Mouse (Mus musculus) spleen, embryonic (tissue): ENCODE measurements around the gene Fam161b.
"Not testable (repeated sequence)": the region's sequence is repeated elsewhere in the genome, so short reads cannot be mapped to it uniquely, and the experiment has no call there.

ENCODE experiments used
- CTCF ChIA-PET: fragments of 350-600 bp; sonication (Branson Sonifier 250); formaldehyde crosslinking; loops from one replicate; lab custom pipeline; 2022; lab: Charles Lee

The Fam161b gene

DNA sequence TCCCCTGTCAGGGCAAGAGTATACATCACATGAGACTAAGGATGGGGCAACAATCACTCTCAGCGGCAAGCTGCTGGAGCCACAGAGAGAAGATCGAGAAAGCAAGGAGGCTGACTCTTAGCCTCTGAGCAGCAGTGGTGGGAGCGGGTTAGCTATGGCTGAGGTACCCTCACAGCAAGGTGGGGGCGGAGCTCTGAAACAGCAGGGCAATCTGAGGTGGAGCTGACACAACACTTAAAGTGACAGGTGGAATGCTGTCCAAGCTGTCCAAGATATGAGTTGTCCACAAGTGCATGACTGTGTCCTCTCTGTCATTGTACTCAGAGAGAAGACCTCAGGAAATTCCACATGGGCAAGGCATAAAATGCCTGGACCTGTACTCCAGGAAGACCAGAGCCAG, 20.7 kb upstream of the Fam161b start:
- CTCF ChIA-PET = no interaction called here

DNA sequence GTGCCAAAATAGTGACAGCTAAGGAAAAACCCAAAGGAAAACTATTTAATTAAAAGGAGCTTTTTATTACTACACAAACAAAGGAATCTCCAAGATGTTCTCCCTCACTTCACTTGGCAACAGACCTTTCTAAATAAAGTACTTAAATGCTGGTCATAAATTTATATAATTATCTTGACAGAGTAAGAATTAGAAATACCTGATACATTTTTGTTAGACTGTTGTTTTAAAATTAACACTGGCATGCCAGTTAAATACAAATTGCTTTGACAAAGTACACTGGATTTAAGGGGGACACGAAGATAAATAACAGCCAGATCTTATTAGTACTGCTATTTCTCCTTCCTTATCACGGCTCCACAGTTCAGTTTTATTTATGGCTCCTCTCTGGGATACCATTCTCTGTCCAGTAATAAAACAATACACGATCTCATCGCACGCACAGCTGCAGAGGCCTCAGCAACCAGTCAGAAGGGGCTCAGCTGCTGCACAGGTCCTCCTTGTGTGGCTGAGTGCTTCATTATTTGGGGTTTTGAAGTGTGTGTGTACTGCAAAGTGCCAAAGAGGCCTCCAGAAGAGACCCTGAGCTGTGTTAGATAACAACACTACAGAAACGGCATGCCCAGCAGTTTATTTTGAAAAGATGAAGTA, 12.3 kb upstream of the Fam161b start:
- CTCF ChIA-PET = interaction anchor here (0.6 kb wide), 2 partner anchors 195 to 757 kb away, joined by 3 to 4 read pairs; no protein-coding TSS in a partner anchor

DNA sequence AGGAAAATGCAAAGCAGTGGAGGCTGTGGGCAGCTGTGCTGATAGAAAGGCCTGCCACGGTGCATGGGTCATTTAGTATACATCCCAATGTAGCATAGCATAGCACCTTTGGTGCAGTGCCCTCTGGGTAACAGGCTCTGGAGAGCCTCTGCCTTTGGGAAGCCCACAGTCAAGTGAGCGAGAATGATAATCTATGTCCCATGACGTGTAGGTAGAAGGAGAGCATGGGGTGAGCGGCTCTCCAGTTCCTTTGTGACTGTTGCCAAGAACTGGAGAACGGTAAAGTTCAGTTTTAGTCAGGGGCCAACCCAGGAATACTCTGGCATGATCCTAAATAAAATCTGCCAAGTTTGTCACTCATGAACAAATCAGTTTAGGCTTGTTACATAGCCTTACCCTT, 10.0 kb upstream of the Fam161b start:
- CTCF ChIA-PET = no interaction called here

DNA sequence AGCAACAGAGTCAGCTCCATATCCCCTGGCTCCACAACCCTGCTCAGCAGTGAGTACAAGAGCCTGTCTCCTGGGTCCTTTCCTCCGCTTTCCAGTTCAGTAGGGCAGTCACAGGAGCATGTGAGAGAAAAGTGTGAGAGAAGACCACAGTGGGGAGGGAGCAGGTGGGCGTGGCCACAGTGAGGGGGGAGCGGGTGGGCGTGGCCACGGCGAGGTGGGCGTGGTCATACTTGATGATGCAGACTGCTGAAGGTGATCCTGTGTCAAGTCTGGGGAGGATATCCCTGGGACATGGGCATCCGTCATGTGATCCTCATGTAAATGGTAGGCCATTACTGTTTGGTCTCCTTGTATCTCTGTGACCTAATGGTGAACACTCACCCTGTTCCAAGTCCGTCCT, 5.3 kb upstream of the Fam161b start:
- CTCF ChIA-PET = no interaction called here

DNA sequence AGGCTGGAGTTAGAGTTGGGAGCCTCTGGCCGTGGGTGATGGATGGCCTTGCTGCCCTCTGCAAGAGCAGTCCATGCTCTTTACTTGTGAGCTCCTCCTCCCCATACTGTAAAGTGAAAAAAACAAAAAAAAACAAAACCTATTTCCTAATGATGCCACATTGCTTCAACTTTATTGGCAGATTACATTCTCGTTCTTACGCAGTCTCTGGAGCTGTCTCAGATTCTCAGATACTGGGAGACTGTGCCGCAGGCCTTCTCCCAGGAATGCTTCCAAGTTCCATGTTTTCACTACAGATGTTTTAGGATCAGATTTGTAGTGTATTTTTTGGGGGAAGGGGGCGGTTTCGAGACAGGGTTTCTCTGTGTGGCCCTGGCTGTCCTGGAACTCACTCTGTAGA, 3.5 kb upstream of the Fam161b start:
- CTCF ChIA-PET = no interaction called here

DNA sequence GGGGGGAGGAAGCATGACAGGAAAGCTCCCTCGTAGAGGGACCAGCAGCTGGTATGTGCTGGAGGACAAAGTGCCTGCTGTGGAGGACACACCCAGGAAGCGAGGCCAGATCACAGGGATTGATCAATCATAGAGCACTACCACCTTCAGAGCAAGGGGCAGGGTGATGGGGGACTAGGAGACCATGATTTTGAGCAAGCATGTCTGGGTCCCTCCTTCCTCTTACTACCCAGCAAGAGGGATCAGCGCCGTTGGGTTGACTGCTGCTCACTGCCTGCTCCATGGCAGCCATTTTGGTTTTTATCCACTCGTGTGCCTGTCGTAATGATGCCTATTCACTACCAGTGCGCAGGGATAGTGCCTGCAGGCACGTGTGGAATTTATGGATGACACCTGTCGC, 2.7 kb upstream of the Fam161b start:
- CTCF ChIA-PET = no interaction called here

DNA sequence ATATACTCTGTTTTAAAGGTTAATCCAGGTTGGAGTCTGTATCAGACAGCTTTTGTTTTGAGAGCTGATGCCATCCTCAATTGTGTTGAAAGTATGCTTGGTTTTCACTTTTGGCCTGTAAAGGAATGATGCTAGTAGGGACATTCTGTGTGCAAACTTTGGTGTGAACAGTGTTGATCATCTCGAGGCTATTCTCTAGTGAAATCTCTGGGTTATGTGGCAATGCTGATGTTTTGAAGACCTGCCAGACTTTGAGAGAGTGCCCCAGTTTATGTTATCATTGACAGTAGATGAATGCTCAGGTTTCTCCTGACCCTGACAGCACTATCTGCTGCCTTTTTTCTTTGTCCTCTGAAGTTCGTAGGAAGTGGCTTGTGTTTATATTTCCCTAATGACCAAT, 1.2 kb upstream of the Fam161b start:
- CTCF ChIA-PET = interaction anchor here (0.6 kb wide), 1 partner anchor 54 kb away, joined by 7 read pairs; no protein-coding TSS in a partner anchor

DNA sequence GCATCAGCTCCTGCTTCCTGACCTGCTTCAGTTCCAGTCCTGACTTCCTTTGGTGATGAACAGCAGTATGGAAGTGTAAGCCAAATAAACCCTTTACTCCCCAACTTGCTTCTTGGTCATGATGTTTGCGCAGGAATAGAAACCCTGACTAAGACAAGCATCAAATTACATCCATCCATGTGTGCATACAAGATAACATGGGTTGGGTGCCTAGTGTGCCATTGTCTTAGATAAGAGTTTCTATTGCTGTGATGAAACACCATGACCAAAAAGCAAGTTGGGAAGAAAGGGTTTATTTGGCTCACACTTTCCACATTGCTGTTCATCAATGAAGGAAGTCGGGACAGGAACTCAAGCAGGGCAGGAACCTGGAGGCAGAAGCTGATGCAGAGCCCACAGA, 2.9 kb downstream of the Fam161b start:
- CTCF ChIA-PET = not testable (repeated sequence)

DNA sequence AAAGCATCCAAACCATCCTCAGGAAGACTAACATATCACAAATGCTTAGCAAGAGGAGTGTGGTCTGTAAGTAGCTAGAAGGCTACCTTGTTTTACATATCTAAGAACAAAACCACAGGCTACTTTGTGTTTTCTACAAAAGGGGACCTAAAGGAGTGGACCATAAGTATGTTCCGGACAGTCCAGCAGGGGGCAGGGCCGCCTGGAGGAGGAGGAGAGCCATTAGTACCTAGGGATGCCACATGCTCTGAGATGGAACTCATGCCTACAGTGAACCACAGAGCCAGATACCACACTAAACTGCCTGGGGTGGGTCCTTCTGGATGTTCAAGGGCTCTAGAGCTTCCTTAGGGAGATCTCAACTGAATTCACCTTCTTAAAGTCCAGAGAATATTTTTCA, 14.4 kb downstream of the Fam161b start:
- CTCF ChIA-PET = no interaction called here

DNA sequence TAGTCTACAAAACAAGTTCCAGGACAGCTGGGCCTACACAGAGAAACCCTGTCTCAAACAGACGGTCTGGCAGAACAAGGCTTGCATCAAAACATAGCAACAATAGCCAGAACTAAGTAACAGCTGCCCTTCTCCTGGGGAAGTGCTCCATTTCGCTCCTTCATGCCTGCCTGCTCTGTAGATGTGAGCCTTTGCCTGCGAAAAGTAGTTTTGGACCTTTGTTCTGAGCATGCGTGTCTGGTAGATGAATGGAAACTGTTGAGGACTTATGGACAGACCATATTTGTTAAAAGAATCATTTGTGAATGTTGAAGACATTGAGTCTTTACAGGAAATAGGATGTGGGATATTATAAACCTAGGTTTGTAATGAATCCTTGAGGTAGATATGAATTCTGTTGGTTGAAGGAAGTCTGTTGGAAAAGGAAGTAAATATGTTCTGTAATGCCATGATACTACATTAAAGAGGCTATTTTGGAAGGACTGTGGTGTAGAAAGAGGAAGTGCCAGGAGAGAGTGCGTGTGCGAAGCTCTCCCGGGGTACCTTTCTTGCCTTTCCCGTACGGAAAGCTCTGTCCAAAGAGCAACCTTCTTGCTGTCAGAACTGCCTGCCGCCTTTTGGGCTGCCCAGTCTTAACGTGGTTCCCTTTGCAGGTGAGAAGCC, 24.5 kb downstream of the Fam161b start:
- CTCF ChIA-PET = no interaction called here

DNA sequence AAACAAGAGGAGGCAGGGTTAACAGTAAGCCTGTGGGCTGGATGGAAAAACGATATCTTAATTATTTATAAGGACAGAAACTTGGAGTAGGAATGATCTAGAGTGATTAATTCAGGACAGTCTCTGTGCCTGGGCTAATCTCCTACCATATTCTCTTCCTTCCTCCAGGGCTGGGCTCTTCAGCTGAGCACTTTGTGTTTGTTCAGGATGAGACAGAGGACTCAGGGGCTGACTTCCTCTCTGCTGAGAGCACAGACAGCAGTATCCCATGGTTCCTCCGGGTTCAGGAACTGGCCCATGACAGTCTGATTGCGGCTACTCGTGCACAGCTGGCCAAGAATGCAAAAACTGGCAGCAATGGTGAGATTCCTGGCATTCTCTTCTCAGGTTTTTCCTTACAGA, 34.5 kb downstream of the Fam161b start:
- CTCF ChIA-PET = no interaction called here

DNA sequence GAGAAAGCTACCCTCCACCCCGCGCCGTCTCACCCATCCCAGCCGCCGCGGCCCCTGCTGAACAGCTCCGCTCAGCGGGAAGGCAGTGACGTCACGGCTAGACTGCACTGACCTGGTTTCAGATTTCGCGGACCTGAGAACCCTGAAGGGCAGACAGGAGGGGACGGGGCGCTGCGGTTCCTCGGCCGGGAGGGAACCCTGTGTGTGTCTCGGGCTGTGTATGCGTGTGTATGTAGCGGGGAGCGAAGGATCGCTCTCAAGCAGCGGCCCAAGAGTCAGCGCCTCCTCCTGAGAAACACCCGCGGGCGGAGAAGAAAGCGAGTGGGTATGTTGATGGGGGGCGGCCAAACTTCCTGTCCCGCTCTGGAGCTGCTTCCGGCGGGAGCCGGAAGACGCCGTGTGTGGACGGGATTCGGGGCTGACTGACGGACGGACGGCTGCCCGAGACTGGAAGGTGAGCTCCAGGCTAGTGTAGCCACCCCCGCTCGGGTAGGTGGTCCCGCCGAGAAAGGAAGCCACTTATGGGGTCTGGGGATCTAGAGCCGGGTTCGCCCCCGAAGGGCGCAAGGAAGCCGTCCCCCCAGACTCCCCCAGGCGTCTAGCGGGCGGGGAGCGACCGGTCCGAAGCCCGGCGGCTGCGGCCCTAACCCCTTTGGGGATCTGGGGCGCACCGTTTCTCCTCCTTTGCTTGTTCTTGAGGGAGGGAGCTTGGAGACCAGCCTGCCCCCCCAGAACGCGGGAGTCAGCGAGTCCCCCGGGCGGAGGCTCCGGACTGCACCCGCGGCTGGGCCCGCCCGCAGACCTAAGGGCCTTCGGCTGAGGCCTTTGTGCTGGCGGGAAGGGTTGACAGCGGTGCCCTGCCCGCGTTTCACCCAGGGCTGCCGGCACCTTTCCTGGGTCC, 44.7 kb downstream of the Fam161b start, which contains the start of gene Zfp410:
Gene Zfp410 (plus strand): TSS at position 132 of the 901 bp plus-strand sequence.
- CTCF ChIA-PET = interaction anchor here (0.6 kb wide), 1 partner anchor 36 kb away, joined by 6 read pairs; no protein-coding TSS in a partner anchor

DNA sequence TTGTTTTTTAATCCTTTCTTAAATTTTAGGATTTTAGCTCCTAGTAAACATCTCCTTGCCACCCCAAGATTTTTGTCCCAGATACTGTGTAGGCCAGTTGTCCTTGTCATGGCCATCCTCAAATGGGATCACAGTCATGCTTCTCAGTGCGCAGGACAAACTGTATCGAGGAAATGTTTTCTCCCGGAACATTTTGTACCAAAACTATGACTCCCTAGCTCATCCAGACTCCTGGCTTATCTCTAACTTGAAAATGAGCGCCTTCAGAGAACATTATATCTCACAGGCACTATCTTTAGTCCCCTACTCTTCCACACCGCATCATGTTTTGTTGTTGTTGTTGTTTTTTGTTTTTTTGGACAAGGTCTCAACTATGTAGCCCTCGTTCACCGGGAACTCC, 45.6 kb downstream of the Fam161b start:
- CTCF ChIA-PET = interaction anchor here (0.6 kb wide), 1 partner anchor 205 kb away, joined by 16 read pairs; no protein-coding TSS in a partner anchor

DNA sequence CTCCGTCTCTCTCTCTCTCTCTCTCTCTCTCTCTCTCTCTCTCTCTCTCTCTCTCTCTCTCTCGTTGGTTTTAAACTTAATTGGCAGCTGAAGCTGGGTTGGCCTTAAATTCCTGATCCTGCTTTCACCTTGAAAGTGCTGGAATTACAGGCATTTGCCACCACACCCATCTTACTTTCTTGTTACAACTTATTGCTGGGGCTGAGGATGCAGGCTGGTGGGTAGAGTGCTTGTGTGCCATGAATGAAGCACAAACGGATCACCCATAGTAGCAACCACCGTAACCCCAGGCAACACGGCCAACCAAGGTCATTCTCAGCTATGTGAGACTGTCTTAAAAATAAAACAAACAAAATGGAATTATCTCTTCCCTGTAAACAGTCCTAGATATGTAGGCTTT, 50.3 kb downstream of the Fam161b start:
- CTCF ChIA-PET = no interaction called here

DNA sequence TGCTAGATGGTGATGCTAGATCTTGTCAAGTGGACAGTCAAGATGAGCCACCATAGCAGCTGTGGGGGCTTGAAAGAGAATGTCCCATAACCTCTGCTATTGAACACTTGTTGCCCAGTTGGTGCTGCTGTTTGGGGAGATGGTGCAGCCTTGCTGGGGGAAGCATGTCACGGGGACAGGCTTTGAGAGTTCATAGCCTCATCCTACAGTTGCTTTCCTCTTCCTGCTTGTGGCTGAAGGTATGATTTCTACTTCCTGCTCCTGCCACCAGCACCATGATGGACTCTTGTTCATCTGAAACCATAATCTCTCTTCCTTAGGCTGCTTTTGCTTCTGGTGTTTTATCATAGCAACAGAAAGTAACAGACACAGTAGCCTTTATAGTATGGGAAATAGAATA, 57.1 kb downstream of the Fam161b start:
- CTCF ChIA-PET = no interaction called here

DNA sequence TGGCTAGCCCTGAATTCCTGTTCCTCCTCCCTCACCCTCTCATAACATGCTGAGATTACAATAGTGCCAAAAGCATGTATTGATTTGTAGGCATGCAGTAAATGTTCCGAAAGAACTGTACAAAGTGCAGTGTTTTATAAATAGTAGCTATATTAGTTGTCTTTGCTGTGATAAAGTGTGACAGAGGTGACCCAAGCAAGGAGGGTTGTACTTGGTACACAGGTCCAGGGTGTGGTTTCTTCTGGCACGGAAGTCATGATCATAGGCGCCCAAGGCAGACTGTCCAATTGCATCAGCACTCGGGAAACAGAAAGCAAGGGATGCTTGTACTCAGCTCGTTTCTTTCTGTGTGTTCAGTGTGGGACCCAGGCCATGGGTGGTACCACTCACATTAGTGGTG, 57.5 kb downstream of the Fam161b start:
- CTCF ChIA-PET = no interaction called here

DNA sequence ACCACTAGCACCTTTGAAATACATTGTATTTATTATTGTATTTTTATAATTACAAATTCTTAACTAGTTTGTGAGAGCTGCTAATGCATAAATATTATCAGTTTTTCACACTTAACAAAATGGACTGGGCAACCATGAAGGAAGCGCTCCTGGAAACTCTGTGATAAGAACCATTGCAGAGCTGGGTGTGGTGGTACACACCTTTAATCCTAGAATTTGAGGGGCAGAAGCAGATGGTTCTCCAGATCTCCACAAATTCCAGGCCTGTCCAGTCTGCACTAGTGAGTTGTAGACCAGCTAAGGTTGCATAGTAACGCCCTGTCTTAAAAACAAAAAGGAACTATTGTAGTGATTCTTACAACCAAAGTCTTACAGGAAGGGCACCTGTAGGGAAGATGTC, 62.4 kb downstream of the Fam161b start:
- CTCF ChIA-PET = interaction anchor here (0.5 kb wide), 1 partner anchor 286 kb away, joined by 3 read pairs; no protein-coding TSS in a partner anchor

DNA sequence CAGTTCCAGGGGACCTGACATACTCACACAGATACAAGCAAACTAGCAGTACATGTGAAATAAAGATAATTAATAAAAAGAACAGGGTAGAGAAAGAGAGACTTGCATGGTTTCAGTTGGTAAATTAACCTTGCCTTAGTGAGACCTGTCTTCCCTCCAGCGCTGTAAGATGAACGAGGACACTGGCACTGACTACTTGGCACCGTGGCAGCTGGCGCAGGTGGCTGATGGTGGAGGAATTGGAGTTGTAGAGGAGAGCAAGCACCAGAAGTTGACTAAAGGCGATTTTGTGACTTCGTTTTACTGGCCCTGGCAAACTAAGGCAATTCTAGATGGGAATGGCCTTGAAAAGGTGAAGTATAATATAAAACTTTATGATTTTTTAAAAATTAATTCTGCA, 63.8 kb downstream of the Fam161b start:
- CTCF ChIA-PET = interaction anchor here (0.8 kb wide), 1 partner anchor 9 kb away, joined by 3 read pairs; no protein-coding TSS in a partner anchor
